Mouse (Mus musculus) 3134 (cell line): Measurements from ENCODE around the gene Frmd4a.

ENCODE experiments used
- DNase-seq: peaks from one replicate; pipeline ENCODE4 v3.0.0-alpha.2; 2011; ENCODE audit warnings: low spot score; ENCODE audit not compliant: insufficient read length; ENCODE audit errors: extremely low read depth

The Frmd4a gene

DNA sequence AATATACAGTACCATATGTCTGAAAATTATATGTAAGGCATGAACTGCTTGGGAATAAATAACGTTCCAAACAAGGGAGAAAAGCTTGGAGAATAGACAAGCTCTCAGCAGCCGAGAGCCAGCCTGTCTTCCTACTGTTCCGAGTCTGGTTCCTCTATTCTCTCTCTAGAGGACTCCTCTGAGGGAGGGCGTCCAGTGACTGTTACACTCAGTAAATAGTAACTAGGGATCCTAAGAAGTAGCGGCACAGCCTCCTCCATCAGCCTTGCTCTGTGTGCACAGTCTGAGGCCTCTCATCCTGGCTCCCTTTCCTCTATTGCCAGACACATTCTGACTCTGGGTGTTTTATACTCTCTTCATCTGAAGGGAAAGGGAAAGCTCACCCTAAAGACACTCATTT is 492.2 kb downstream of the Frmd4a start:
- no peak for DNase-seq

DNA sequence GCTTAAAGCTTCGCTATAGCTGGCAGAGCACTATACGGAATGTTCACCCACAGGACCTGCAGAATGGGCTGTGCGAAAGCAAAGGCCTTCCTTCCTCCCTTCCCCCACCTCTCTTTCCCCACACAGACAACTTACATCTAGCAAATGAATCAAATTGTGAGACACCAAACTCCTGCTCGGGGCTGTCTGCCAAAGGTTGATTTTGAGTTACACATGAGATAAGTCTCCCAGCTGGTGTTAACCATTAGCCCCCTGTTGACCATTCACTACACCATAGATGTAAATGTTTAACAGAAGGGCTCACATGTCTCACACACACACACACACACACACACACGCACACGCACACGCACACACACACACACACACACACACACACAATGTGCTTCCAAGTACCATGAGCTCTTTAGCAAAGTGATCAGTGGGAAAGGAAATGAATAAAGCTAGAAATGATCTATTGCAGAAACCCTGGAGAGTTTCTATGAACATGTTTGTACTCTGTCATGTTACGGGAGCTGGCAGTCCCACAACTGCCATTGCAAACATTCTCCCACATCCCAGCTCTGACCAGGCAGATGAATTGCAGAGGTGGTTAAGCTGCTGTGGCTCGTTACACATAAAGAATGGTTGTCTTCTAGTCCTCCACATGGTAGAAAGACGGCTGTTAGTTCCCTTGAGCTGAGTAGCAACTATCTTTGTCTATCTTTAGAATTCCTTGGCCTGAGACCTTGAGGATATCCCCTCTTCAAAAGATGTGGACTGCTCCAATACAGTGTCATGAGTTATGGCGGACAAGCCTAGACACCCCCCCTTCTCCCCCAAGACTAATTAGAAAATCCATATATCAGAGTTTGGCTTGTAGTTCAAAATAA is 492.9 kb downstream of the Frmd4a start:
- DNase-seq = no peak

DNA sequence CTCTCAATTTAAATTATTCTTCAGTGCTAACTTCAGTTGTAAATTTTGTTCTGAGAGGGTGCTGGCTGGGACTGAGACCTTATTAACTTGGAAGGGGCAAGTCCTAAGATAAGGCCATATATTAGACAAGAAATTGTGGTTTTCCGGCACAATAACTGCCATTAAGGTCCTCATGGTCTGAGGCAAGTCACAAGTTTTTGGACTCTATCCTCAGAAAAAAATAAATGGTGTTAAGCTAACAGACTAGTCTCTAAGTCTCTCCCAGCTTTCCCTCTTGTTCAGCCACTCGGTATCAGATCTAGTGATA is 493.5 kb downstream of the Frmd4a start:
- no peak for DNase-seq

DNA sequence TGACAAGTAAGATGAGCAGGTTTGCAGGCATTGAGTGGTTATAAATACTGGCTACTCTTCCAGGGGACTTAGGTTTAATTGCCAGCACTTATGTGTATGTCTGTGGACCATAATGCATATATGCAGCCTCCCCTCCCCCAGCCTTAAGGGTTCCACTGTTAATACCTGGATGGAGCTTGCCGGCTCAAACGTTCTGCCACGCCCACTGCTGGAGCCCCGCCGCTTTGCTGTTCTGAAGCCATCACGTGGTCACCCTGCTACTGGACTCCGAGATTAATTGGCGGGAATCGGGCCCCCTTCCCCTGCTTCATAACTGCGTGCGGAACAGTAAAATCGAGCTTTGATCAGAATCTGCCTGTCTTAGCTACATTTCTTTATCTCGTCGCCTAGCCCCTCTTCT is 495.1 kb downstream of the Frmd4a start:
- DNase-seq = no peak

DNA sequence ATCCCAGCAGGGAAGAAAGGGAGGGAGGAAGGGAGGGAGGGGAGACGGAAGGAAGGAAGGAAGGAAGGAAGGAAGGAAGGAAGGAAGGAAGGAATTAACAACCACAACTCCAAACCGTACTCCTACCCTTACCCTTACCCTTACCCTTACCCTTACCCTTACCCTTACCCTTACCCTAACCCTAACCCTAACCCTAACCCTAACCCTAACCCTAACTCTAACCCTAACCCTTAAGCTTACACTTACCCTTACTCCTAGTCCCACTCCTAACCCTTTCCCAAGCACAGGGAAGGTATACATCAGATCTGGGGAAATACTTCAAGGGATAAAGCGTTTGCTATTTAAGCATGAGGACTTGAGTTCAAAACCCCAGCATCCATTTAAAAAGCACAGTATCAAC is 498.4 kb downstream of the Frmd4a start:
- DNase-seq = no peak

DNA sequence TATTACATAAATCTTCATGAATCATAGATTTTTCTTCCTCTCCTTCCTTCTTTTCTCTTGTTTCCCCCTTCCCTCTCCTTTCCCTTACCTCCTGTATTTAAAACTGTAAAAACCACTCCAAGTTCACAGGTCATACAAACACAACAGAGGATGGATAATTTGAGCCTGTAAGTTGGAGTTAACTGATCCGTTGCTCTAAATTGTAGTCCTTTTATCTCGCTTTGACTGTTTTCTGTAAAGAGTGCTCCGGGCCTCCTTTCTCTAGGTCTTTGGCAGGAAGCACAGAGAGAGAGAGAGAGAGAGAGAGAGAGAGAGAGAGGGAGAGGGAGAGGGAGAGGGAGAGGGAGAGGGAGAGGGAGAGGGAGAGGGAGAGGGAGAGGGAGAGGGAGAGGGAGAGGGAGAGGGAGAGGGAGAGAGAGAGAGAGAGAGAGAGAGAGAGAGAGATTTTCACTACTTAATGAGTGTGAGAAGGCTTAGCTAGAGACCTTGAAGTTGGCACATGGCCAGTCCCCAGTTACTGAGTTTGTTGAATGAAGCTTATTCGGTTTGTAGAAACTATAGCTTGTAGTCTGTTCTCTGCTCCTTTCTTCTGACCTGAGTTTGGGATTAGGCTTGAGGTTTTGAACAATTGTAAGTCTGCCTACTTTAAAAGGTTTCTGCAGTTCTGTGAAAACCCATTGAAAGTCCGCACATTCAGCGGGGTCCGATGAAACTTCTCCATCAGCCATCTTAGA is 499.5 kb downstream of the Frmd4a start:
- DNase-seq = no peak

DNA sequence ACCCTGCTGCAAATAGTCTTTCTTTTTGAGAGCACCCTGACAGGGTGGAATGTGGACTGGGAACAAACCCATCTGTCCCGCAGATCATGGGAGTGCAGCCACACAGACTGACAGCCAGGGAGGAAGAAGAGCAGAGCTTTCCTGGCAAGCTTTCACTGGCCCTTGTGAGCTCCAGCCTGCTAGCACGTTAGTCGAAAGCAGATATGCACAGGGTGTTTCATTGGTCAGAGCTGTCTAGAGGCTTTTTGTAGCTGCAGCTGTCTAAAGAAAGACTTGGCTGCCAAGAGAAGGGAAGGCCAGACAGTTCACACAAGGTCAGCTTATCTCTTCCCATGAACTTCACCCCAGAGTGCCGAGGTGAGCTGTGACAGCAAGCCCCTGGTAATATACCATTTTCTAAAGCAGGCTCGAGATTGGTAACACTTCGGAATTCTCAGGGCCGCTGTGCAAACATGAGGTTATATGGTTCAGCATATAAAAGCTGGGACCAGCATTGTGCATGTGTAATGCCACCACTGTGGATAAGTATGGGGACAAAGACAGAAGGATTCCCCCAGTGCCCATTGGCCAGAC is 500.1 kb downstream of the Frmd4a start:
- DNase-seq = no peak

DNA sequence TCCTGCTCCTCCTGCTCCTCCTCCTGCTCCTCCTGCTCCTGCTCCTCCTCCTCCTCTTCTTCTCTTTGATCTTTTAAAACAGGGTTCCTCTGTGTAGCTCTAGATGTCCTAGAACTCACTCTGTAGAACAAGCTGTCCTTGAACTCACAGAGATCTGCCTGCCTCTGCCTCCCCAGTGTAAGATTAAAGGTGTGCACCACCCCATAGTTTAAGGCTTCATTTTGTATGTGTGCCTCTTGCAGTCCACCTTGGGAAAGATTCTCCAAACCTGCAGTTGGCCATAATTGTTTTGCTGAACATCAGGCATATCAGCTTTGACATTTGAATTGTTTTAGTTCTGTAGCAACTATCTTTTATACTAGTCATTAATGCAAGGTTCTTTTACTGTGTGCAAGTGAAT is 501.0 kb downstream of the Frmd4a start:
- DNase-seq = no peak

DNA sequence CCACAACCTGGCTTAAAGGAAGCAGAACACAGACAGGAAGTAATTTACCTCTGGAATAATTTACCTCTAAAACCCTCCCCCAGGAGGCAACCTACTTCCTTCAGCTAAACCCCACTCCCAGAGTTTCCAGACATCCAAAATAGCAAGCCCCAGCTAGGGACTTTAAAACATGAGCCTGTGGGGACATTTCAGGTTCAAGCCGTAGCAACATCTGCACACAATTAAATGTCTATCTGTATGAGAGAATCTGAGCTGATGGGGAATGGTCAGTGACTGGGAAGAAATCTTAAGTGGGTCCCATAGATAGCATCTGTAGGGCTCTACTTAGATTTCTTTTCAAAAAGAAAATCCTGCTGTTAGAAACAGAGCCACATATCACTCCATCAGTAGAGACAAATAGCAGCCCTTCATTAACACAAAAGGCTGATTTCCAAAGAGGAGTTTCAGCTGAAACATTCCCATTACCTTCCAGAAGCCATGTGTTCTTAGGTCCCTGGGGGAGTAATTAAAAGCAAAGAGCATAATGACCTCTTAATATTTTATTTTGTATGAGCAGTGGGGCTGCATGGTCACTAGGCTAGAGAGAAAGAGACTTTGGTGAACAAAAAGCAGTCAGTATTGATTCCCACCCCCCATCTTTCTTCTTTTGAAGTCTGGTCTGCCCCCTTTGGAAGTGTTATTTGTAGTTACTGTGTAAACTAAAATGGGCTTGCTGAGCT is 505.4 kb downstream of the Frmd4a start:
- DNase-seq = no peak

DNA sequence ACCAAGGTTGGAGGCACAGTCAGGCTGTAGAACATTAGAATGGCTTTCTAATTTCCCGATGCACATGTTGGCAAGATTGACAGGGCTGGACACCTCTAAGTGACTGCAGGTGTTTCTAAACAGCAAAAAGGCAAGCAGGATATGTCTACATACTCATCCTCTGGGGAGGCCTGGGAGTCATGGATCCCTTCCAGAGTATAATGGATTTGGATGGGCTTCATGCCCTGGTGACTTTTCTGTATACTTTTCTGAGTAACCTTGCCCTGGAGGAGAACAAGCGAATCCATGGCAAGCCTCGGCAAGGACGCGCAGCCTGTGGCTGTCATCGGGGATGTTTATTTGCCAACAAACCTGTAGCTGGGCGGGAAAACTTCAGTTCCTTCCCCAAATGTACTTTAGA is 509.6 kb downstream of the Frmd4a start:
- no peak for DNase-seq

DNA sequence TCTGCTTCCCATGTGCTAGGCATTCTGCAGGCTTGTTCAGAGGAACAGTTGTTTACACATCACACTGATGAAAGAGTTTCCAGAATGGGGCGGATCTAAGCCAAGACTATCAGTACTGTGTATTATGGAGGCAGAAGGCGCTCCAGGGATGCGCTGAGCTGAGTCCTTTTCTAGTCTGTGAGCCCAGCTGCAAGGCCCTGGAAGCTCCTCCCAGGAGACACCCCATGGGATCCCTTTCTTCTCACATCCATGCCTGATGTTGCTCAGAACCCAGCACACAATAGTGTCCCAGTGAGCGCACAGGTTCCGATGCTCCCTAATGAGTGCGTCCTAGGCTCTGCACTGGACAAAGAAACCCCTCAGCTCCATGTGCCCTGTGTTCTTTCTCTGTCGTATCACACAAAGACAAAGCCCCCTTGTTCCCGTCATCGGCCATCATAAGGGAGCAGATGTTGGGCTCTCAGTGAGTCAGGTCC is 511.8 kb downstream of the Frmd4a start:
- DNase-seq = no peak

DNA sequence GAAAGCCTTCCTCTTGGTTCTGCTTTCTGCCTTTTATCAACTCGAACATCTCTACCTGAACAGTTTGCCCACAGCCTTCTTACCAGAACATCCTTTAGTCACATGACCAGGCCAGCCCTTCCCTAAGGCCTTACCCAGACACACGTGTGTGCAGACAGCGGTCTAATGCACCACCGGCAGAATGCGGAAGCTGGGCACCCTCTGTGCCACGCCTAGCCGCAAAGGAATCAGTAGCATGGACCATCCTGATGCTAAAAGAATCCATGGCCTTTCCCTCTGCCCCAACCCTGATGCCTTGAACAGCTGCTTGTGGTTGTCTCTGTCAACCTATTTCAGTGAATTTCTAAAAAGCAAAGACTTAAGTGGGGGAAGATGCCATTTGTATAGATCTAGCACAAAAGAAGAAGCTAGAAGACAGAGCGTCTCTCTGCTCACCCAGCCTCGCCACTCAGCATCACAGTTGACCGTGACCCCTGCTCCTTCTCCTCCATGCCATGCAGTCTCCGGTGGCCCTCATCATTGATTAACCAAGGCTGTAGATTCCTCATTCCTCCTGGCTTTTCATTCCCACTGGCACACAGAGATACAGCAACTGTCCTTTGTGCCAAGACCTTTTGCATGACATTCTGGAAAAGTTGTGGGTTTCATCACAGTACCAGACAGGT is 514.1 kb downstream of the Frmd4a start:
- DNase-seq = no peak

DNA sequence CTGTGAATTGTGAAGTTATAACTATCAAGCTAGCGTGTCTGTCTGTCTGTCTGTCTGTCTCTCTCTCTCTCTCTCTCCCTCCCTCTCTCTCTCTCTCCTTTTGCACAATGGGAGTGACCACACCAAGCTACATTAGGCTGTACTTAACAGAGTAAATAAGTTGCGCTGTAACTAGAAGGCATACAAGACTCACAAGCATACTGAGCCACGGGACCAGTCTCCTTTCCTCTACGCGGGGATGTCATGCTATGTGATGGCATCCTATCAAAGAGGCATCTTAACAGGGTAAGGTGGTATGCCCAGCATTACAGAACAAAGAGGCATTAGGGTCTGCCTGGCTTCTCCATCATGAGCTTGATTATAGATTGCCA is 514.7 kb downstream of the Frmd4a start:
- no peak for DNase-seq

DNA sequence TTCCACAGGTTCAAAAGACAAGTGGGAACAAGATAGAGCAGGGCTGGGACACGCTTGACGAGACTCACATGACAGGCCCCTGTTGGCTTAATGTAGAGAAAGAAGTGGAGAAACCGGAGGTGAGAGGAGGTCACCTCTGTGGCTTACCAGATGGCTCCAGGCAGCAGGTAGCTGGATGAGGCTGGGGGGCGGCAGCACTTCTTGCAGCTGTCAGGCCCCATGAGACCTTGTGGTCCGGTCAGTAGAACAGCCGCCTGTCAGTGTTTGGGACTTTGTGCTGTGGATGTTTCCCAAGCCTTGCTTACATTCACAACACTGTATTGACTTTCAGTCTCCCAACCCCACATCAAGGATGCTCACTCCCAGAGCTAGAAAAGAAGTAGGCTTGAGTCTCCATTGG is 515.4 kb downstream of the Frmd4a start:
- no peak for DNase-seq

DNA sequence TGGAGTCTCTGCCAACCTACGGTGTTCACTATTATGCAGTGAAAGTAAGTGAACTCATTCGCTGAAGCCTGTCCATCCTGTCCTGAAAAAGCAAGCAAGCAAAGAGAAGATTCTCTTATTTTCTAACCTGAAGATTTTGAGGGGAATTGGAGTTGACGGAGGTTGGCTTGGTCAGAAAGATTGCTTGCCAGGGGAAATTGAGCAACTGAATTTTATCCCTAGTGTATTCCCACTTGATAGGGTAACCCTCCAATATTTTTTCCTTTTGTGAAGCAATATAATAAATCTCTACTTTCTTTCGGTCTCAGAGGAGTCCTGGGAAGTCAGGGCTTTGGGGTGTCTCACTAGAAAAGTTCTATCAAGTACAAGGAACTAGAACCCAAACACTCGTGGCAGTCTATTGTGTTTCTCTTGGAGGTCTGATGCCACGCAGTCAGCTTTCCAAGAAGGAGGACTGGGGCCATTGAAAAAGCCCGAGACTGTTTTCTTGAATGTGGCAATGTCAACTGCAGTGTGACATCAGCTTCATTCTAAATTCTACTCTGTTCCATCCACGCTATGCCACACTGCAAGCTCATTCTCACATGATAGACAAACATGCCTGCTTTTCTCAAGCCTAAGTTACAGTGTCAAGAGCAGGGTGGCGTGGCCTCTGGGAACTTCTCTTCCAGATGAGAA is 517.8 kb downstream of the Frmd4a start:
- DNase-seq = no peak

DNA sequence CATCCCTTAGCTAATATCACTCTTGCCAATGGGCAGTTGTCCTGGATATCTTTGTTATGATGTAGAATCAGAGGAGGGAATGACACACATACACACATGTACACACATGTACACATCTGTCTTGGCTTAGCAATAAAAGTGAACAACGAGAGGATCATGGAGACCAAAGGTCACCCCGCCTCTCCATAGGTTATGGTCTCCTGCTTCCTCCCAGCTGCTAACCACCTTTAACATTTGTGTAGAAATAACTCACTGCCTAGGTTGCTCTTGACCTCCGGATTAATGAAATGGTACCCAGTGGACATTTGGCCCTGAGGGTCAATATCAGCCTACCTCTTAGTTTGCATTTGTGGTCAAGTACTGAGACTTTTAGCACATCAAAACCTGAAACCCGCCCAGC is 523.8 kb downstream of the Frmd4a start:
- DNase-seq = no peak

DNA sequence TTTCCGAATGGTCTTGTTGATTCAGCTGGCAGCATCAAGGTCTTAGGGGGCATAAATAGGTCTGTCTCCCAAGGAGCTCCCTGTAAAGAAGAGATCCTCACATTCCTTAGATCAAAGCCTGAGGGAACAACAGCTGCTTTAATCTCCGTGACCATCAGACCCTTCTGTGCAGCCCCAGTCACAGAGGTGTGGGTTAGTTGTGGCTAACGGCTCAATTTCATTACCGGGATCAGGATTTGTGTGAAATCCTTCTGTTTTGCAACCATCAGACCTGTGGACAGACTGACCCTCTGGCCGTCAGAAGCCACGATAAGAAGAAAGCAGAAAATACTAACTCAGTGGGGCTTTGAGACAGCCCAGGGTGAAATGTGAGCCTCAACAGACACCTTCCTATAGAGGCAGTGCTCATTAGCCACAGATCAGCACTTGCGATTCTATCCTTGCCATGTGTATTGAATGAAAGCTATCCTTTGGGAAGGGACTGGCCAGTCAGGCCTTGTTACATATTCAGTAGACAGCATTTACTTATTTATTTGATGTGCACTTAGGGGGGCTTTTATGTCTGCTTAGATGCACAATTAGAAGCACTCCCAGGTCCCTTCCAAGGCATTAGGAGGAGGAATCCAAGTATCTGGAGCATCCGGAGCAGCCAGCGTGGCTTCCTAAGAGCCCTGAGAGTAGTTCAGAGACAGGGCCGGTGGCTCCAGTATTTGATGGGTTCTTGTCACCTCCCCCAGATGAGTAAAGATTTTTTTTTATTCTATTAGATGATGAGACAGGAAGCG is 524.5 kb downstream of the Frmd4a start:
- DNase-seq = no peak

DNA sequence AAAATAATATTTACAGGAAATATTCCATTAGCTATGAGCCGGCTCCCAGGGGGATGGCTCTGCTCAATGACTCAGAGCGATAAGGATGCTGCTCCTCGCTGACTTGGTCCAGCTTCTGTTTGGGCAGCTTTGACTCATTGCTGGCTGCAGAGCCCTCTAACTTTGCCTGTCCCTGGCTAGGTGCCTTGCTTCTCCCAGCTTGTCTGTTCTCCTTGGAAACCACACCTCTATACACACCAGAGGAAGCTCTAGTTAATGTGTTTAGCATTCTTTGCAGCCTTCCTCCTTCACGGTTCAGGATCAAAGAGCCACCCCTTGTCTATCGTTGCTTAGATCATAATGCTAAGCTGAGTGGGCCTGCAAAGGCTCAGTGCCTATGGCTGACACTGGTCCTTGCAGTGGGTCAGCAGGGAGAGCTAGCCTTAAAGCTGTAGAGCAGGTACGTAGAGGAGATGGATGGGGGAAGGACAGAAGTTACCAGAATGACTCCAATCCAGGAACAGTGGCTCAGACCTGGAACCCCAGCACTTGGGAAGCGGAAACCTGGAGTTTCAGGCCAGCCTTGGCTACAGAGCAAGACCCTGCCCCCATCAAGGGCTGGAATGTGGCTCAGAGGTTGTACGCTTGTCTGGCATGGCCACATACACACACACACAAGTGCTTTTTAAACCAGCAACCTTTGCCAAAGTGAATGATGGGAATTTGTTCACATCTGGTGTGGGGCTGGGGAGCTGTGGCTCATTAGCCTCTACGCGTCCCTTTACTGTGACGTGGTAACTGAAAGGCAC is 525.3 kb downstream of the Frmd4a start:
- peak; percentile 37 for DNase-seq

DNA sequence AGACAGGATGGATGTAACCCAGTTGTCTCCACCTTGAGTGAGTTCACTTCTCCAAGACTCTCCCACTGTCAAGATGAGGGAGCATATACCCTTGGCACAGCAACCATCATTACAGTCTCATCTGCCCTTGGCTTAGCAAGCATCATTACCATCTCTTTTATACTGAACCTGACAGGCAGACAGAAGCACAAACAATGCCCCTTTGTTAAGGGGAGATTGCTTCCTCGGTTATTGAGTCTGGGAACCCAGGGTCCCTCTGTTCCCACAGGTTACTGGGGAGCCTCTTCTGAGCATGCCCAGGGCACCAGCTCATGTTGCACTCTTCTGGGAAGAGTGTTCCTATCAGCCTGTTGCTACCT is 525.9 kb downstream of the Frmd4a start:
- DNase-seq = no peak
